In the genomic region with DNA sequence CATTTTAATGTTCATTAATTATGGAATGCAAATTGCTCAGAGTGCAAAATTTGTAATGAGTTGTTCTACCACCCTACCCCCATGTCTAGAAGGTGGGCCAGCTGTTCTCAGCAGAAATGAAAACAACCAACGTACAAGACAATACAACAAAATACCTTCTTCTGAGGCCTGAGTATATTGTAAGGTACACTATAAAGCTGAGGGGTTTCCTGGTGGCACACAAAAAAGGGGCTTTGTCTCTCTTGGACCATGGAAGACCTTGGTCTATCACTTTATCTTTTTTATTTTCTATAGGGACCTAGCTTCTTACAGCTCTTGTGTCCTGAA, we compare ENCODE assay signal across 12 mouse cellular contexts.
"Had no signal": no experiment of that assay in that cellular context is flagged by ENCODE, and none has a peak within 500 bp of the region (broad histone marks: within the 10 kb centered on the region; RNA-seq: fewer than 3 reads in every experiment).

No protein-coding gene starts in this region.

- H3K27me3 ChIP-seq: liver, embryonic 12.5 days; stomach, embryonic 15.5 days had no signal

- H3K36me3 ChIP-seq: liver, embryonic 12.5 days; stomach, embryonic 15.5 days had no signal

- H3K9me3 ChIP-seq: liver, embryonic 12.5 days; stomach, embryonic 15.5 days had no signal

- H3K27ac ChIP-seq: liver, embryonic 12.5 days; liver, embryonic 14.5 days; stomach, embryonic 15.5 days; stomach, postnatal 0 days had no signal

- ATAC-seq: liver, embryonic 12.5 days had no signal

- H3K4me1 ChIP-seq: liver, embryonic 12.5 days; stomach, embryonic 15.5 days had no signal

- H3K4me2 ChIP-seq: liver, embryonic 12.5 days; lung, embryonic 14.5 days; midbrain, embryonic 11.5 days; stomach, embryonic 15.5 days had no signal

- DNase-seq: lung, adult 18-20 months; right cerebral cortex, postnatal 14 days; thymus, adult 2 months; thymus, postnatal 25 days; thymus, postnatal 4 days had no signal

- H3K9ac ChIP-seq: liver, embryonic 12.5 days; liver, embryonic 14.5 days; lung, embryonic 14.5 days; stomach, embryonic 15.5 days had no signal

- H3K4me3 ChIP-seq: liver, embryonic 12.5 days; myocyte; stomach, embryonic 15.5 days had no signal
